Mouse (Mus musculus) heart, postnatal 25 days (tissue): ENCODE data around the gene Shank2. TPM values are rescaled to one million over a fixed set of nuclear protein-coding genes. Genes with fewer than 3 reads are reported as not detected.

Experiments
- DNase-seq: peaks from one replicate; pipeline ENCODE4 v3.0.0; 2022; ENCODE audit warnings: low spot score
- intact Hi-C: fragments of 180-260 bp; cut with DNase I; formaldehyde crosslinking; loops from one replicate; pipeline ENCODE4 v1.15.1; 2025
- total RNA-seq, 2 experiments: library from RNA; stranded (reverse); gene quantifications; 2 replicates each; pipeline ENCODE4 v1.2.3; 2021

The Shank2 gene
- total RNA-seq, 2 experiments from 2014 or later, result 0.42 to 0.59 TPM

- intact Hi-C loops, result no loop called here
- DNase-seq, result no peak
Observed at GRCm38 (mm10) chr7:144026024-144026752, 24.5 kb downstream of the Shank2 start.

- DNase-seq, result no peak
- intact Hi-C loops, result no loop called here
Observed at GRCm38 (mm10) chr7:144029246-144029645, 27.5 kb downstream of the Shank2 start.

GRCm38 (mm10) chr7:144030796-144031195 is 29.1 kb downstream of the Shank2 start:
- intact Hi-C loops, result no loop called here

GRCm38 (mm10) chr7:144031611-144032010 is 29.9 kb downstream of the Shank2 start:
- intact Hi-C loops, result no loop called here
- no peak for DNase-seq

More at GRCm38 (mm10) chr7:144030796-144031195, 29.1 kb downstream of the Shank2 start:
- DNase-seq, result no peak

GRCm38 (mm10) chr7:144037541-144037940 is 35.8 kb downstream of the Shank2 start:
- intact Hi-C loops, result no loop called here
- no peak for DNase-seq

- peak; percentile 12 for DNase-seq
- intact Hi-C loops, result no loop called here
Observed at GRCm38 (mm10) chr7:144037966-144038669, 36.4 kb downstream of the Shank2 start.

GRCm38 (mm10) chr7:144038741-144039140 is 37.0 kb downstream of the Shank2 start:
- no peak for DNase-seq

GRCm38 (mm10) chr7:144040328-144040727 is 38.6 kb downstream of the Shank2 start:
- DNase-seq, result no peak

More at GRCm38 (mm10) chr7:144038741-144039140, 37.0 kb downstream of the Shank2 start:
- intact Hi-C loops, result no loop called here

GRCm38 (mm10) chr7:144052076-144052475 is 50.3 kb downstream of the Shank2 start:
- no peak for DNase-seq
- intact Hi-C loops, result no loop called here

More at GRCm38 (mm10) chr7:144040328-144040727, 38.6 kb downstream of the Shank2 start:
- intact Hi-C loops, result no loop called here

GRCm38 (mm10) chr7:144055188-144055587 is 53.5 kb downstream of the Shank2 start:
- DNase-seq, result no peak
- intact Hi-C loops, result no loop called here

- intact Hi-C loops, result no loop called here
- no peak for DNase-seq
Observed at GRCm38 (mm10) chr7:144055702-144056531, 54.2 kb downstream of the Shank2 start.

- intact Hi-C loops, result loop anchor here (5.0 to 10.0 kb wide), 2 partner anchors 236 to 357 kb away; no protein-coding TSS in a partner anchor
Observed at GRCm38 (mm10) chr7:144070162-144070949, 68.6 kb downstream of the Shank2 start.

GRCm38 (mm10) chr7:144072219-144072618 is 70.5 kb downstream of the Shank2 start:
- DNase-seq, result no peak
- intact Hi-C loops, result loop anchor here (5.0 to 10.0 kb wide), 2 partner anchors 237 to 355 kb away; no protein-coding TSS in a partner anchor

More at GRCm38 (mm10) chr7:144070162-144070949, 68.6 kb downstream of the Shank2 start:
- no peak for DNase-seq

GRCm38 (mm10) chr7:144072856-144073255 is 71.1 kb downstream of the Shank2 start:
- no peak for DNase-seq
- intact Hi-C loops, result loop anchor here (5.0 to 10.0 kb wide), 2 partner anchors 238 to 354 kb away; no protein-coding TSS in a partner anchor

GRCm38 (mm10) chr7:144074718-144075117 is 73.0 kb downstream of the Shank2 start:
- no peak for DNase-seq
- intact Hi-C loops, result loop anchor here (5.0 to 10.0 kb wide), 2 partner anchors 240 to 353 kb away; no protein-coding TSS in a partner anchor

- intact Hi-C loops, result loop anchor here (10.0 kb wide), 1 partner anchor 244 kb away; no protein-coding TSS in a partner anchor
- no peak for DNase-seq
Observed at GRCm38 (mm10) chr7:144078661-144079060, 76.9 kb downstream of the Shank2 start.

GRCm38 (mm10) chr7:144079861-144080260 is 78.1 kb downstream of the Shank2 start:
- intact Hi-C loops, result loop anchor here (10.0 kb wide), 1 partner anchor 245 kb away; no protein-coding TSS in a partner anchor
- no peak for DNase-seq

GRCm38 (mm10) chr7:144081448-144081847 is 79.7 kb downstream of the Shank2 start:
- intact Hi-C loops, result no loop called here
- DNase-seq, result no peak

- DNase-seq, result no peak
- intact Hi-C loops, result no loop called here
Observed at GRCm38 (mm10) chr7:144081963-144082362, 80.2 kb downstream of the Shank2 start.
